Mouse (Mus musculus): Measurements from ENCODE around the gene Ammecr1. TPM values are rescaled to one million over a fixed set of nuclear protein-coding genes. Genes with fewer than 3 reads are reported as not detected.

The Ammecr1 gene
- total RNA-seq, 1 experiment: 10.1 TPM

DNA sequence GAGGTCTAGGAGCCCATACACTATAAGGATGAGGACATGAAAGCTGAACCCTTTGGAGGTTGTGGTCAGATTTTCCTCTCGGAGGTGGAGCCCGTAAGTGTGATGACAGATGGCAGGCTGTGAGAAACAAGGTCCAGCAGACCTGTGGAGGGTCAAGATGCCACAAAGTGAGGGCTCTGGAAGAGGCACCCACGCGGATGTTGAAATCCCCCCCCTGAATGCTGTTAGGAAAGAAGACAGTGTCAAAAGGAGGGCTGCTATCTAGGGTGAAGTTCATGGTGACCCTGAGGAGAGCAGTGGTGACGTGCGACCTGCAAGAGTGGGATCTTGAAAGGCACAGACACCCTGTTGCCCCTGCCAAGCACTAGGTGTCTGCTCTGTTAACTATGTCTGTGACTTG, 145.3 kb downstream of the Ammecr1 start:
- TF ChIP-seq MAFK (IDR thresholded peaks at IDR 0.05; ENCODE audit: insufficient read depth, low read depth, low read length) (no peak), HCFC1 (IDR thresholded peaks at IDR 0.05; ENCODE audit: borderline replicate concordance, insufficient read depth, low read length) (no peak), ZC3H11A (IDR thresholded peaks at IDR 0.05; ENCODE audit: borderline replicate concordance, low read depth, low read length) (no peak), ZNF384 (IDR thresholded peaks at IDR 0.05; ENCODE audit: low read depth, low read length) (no peak), CHD2 (IDR thresholded peaks at IDR 0.05; ENCODE audit: low read depth, low read length) (no peak)
- Histone ChIP-seq H3K27ac (ENCODE audit: insufficient read depth, low read depth, low read length, poor library complexity, severe bottlenecking) (no peak overlapping the region), H3K4me1 (ENCODE audit: control insufficient read depth in 2 of 2, insufficient read depth in 2 of 2, low read length in 2 of 2, poor library complexity in 1 of 2) (peaks cover 0 to 3% of the 10 kb centered on the region in 2 experiments; a peak in 1 of 4 replicates), H3K9me3 (ENCODE audit: control insufficient read depth, insufficient read depth, low read depth, low read length) (no peaks in the 10 kb centered on the region), H3K36me3 (ENCODE audit: control insufficient read depth, insufficient read depth, low read length, poor library complexity, severe bottlenecking) (no peaks in the 10 kb centered on the region), H3K9ac (ENCODE audit: insufficient read depth, low read depth, low read length, poor library complexity, severe bottlenecking) (no peak overlapping the region), H3K4me3 (ENCODE audit: insufficient read depth in 1 of 2, low read depth in 1 of 2, low read length in 2 of 2, poor library complexity in 1 of 2, severe bottlenecking in 1 of 2) (no peak overlapping the region)
- in situ Hi-C loops (cut with MboI; ENCODE audit: low sequenced_read_pairs in 2 of 2, unreplicated experiment in 2 of 2): loop anchor here (5.0 to 10.0 kb wide), 3 partner anchors 234 to 624 kb away; no protein-coding TSS in a partner anchor
- DNase-seq (ENCODE audit: low read depth, low spot score): no peak

DNA sequence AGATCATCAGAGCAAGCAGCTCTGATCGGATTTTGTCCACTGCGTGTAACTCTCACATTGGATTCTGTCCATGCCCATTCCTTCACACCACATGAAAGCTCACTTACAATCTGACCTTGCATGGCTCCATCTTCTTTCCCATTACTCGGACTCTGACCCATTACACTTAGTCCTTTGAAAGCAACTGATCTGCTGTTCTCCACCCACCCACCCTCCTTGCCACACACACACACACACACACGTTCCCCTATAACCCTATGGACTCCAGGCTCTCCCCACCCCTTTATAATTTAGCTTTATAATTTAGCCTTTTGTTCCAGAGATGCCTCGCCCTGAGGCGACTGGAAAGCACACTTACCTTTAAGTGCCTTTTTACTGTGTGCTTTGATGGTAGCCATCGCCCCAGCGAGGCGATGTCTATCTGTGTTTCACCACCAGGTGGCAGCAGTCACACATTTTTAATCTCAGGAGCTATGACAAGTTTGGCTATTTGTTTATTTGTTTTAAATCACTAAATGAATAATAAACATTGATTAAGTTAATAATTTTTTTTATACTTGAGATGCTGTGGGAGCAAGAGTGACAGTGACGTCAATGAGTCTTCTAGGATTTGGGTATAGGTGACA, 148.4 kb downstream of the Ammecr1 start:
- in situ Hi-C loops (cut with MboI; ENCODE audit: low sequenced_read_pairs in 2 of 2, unreplicated experiment in 2 of 2): no loop called here
- H3K9me3 ChIP-seq (ENCODE audit: control insufficient read depth, insufficient read depth, low read depth, low read length): no peaks in the 10 kb centered on the region
- TF ChIP-seq MAFK (IDR thresholded peaks at IDR 0.05; ENCODE audit: insufficient read depth, low read depth, low read length) (no peak), HCFC1 (IDR thresholded peaks at IDR 0.05; ENCODE audit: borderline replicate concordance, insufficient read depth, low read length) (no peak), ZNF384 (IDR thresholded peaks at IDR 0.05; ENCODE audit: low read depth, low read length) (no peak), CHD2 (IDR thresholded peaks at IDR 0.05; ENCODE audit: low read depth, low read length) (no peak), ZC3H11A (IDR thresholded peaks at IDR 0.05; ENCODE audit: borderline replicate concordance, low read depth, low read length) (0 out of 2 replicates have a peak, but pooled peaks have one; percentile 11)
- no peak overlapping the region for H3K4me3 ChIP-seq (ENCODE audit: insufficient read depth in 1 of 2, low read depth in 1 of 2, low read length in 2 of 2, poor library complexity in 1 of 2, severe bottlenecking in 1 of 2)
- H3K4me1 ChIP-seq (ENCODE audit: control insufficient read depth in 2 of 2, insufficient read depth in 2 of 2, low read length in 2 of 2, poor library complexity in 1 of 2): peaks cover 0 to 3% of the 10 kb centered on the region in 2 experiments; a peak in 1 of 4 replicates
- H3K9ac ChIP-seq (ENCODE audit: insufficient read depth, low read depth, low read length, poor library complexity, severe bottlenecking): no peak overlapping the region
- no peak overlapping the region for H3K27ac ChIP-seq (ENCODE audit: insufficient read depth, low read depth, low read length, poor library complexity, severe bottlenecking)
- no peaks in the 10 kb centered on the region for H3K36me3 ChIP-seq (ENCODE audit: control insufficient read depth, insufficient read depth, low read length, poor library complexity, severe bottlenecking)
- peak; percentile 40 for DNase-seq (ENCODE audit: low read depth, low spot score)

DNA sequence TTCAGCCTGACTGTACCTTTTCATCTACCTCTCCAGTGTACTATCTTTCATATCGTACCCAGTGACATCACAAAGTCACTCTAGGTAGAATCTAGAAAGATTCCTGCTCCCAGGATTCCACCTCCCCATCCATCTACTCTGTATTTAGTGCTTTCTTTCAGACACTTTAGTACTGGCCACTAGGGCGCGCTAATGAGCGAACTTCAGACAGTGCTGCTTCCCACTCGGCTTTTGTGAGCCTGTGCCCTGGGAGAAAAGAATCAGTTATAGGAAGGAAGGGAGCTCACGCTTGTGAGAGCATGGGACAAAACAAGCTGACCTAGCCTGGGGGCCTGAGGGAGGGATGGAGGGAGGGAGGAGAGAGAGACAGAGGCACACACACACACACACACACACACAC, 153.4 kb downstream of the Ammecr1 start:
- DNase-seq (ENCODE audit: low read depth, low spot score): peak; percentile 33
- Histone ChIP-seq H3K9ac (ENCODE audit: insufficient read depth, low read depth, low read length, poor library complexity, severe bottlenecking) (no peak overlapping the region), H3K4me3 (ENCODE audit: insufficient read depth in 1 of 2, low read depth in 1 of 2, low read length in 2 of 2, poor library complexity in 1 of 2, severe bottlenecking in 1 of 2) (no peak overlapping the region), H3K9me3 (ENCODE audit: control insufficient read depth, insufficient read depth, low read depth, low read length) (no peaks in the 10 kb centered on the region), H3K36me3 (ENCODE audit: control insufficient read depth, insufficient read depth, low read length, poor library complexity, severe bottlenecking) (no peaks in the 10 kb centered on the region), H3K4me1 (ENCODE audit: control insufficient read depth in 2 of 2, insufficient read depth in 2 of 2, low read length in 2 of 2, poor library complexity in 1 of 2) (peaks cover 0 to 3% of the 10 kb centered on the region in 2 experiments; a peak in 1 of 4 replicates), H3K27ac (ENCODE audit: insufficient read depth, low read depth, low read length, poor library complexity, severe bottlenecking) (no peak overlapping the region)
- in situ Hi-C loops (cut with MboI; ENCODE audit: low sequenced_read_pairs in 2 of 2, unreplicated experiment in 2 of 2): no loop called here
- TF ChIP-seq CHD2 (IDR thresholded peaks at IDR 0.05; ENCODE audit: low read depth, low read length) (no peak), HCFC1 (IDR thresholded peaks at IDR 0.05; ENCODE audit: borderline replicate concordance, insufficient read depth, low read length) (no peak), MAFK (IDR thresholded peaks at IDR 0.05; ENCODE audit: insufficient read depth, low read depth, low read length) (no peak), ZC3H11A (IDR thresholded peaks at IDR 0.05; ENCODE audit: borderline replicate concordance, low read depth, low read length) (no peak), ZNF384 (IDR thresholded peaks at IDR 0.05; ENCODE audit: low read depth, low read length) (no peak)

DNA sequence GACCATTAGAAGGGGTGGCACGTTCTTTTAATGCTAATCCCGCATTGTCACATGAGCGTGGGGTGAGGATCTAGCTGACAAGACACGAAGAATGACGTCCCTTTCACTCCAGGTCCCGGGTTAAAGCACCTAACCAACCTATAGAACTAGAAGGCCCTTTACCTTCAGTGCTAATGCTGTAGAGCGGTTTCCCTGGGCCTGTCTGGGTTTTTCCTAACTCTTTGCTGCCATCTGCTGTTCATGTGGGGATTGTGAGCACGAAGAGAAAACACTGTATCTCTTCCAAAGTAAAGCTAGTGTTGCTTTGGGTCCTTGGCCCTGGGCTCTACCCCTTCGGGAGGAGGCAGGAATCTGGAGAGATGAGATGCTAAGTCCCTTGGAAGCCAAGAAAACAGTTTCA, 158.1 kb downstream of the Ammecr1 start:
- in situ Hi-C loops (cut with MboI; ENCODE audit: low sequenced_read_pairs in 2 of 2, unreplicated experiment in 2 of 2): no loop called here
- no peak overlapping the region for H3K27ac ChIP-seq (ENCODE audit: insufficient read depth, low read depth, low read length, poor library complexity, severe bottlenecking)
- H3K4me3 ChIP-seq (ENCODE audit: insufficient read depth in 1 of 2, low read depth in 1 of 2, low read length in 2 of 2, poor library complexity in 1 of 2, severe bottlenecking in 1 of 2): no peak overlapping the region
- no peaks in the 10 kb centered on the region for H3K36me3 ChIP-seq (ENCODE audit: control insufficient read depth, insufficient read depth, low read length, poor library complexity, severe bottlenecking)
- DNase-seq (ENCODE audit: low read depth, low spot score): peak; percentile 24
- no peaks in the 10 kb centered on the region for H3K9me3 ChIP-seq (ENCODE audit: control insufficient read depth, insufficient read depth, low read depth, low read length)
- no peaks in the 10 kb centered on the region for H3K4me1 ChIP-seq (ENCODE audit: control insufficient read depth in 2 of 2, insufficient read depth in 2 of 2, low read length in 2 of 2, poor library complexity in 1 of 2)
- no peak overlapping the region for H3K9ac ChIP-seq (ENCODE audit: insufficient read depth, low read depth, low read length, poor library complexity, severe bottlenecking)
- no peak for TF ChIP-seq HCFC1 (IDR thresholded peaks at IDR 0.05; ENCODE audit: borderline replicate concordance, insufficient read depth, low read length)
- no peak for TF ChIP-seq CHD2 (IDR thresholded peaks at IDR 0.05; ENCODE audit: low read depth, low read length)
- TF ChIP-seq MAFK (IDR thresholded peaks at IDR 0.05; ENCODE audit: insufficient read depth, low read depth, low read length): no peak
- TF ChIP-seq ZNF384 (IDR thresholded peaks at IDR 0.05; ENCODE audit: low read depth, low read length): no peak
- TF ChIP-seq ZC3H11A (IDR thresholded peaks at IDR 0.05; ENCODE audit: borderline replicate concordance, low read depth, low read length): no peak

Measured in ES-E14 (cell line).